Mouse (Mus musculus): ENCODE data around the gene Alpl.
A peak's percentile ranks its signal among the peaks of the same experiment; 100 is the strongest.

Alpl gene

GRCm38 (mm10) chr4:137770901-137771612, 25.1 kb downstream of the Alpl start:
- peak; percentile 68 for DNase-seq (ENCODE audit: low read depth, low spot score)

GRCm38 (mm10) chr4:137769635-137770034, 26.5 kb downstream of the Alpl start:
- DNase-seq (ENCODE audit: low read depth, low spot score): peak; percentile 73

- DNase-seq (ENCODE audit: low read depth, low spot score): peak; percentile 52
These were observed 27.4 kb downstream of the Alpl start for GRCm38 (mm10) chr4:137768831-137769230.

- no peak for DNase-seq (ENCODE audit: low read depth, low spot score)
These were observed 27.8 kb downstream of the Alpl start for GRCm38 (mm10) chr4:137768381-137768780.

GRCm38 (mm10) chr4:137766365-137766764, 29.8 kb downstream of the Alpl start:
- no peak for DNase-seq (ENCODE audit: low read depth, low spot score)

- no peak for DNase-seq (ENCODE audit: low read depth, low spot score)
These were observed 30.6 kb downstream of the Alpl start for GRCm38 (mm10) chr4:137765554-137765971.

- no peak for DNase-seq (ENCODE audit: low read depth, low spot score)
These were observed 31.6 kb downstream of the Alpl start for GRCm38 (mm10) chr4:137764621-137765020.

GRCm38 (mm10) chr4:137763920-137764495, 32.2 kb downstream of the Alpl start:
- DNase-seq (ENCODE audit: low read depth, low spot score): no peak

GRCm38 (mm10) chr4:137762886-137763285, 33.3 kb downstream of the Alpl start:
- no peak for DNase-seq (ENCODE audit: low read depth, low spot score)

- DNase-seq (ENCODE audit: low read depth, low spot score): no peak
These were observed 41.7 kb downstream of the Alpl start for GRCm38 (mm10) chr4:137754446-137754845.

GRCm38 (mm10) chr4:137753199-137753598, 43.0 kb downstream of the Alpl start:
- DNase-seq (ENCODE audit: low read depth, low spot score): no peak

- DNase-seq (ENCODE audit: low read depth, low spot score): no peak
These were observed 43.7 kb downstream of the Alpl start for GRCm38 (mm10) chr4:137752471-137752870.

- DNase-seq (ENCODE audit: low read depth, low spot score): peak; percentile 38
These were observed 44.5 kb downstream of the Alpl start for GRCm38 (mm10) chr4:137751717-137752116.

- DNase-seq (ENCODE audit: low read depth, low spot score): no peak
These were observed 44.9 kb downstream of the Alpl start for GRCm38 (mm10) chr4:137751310-137751709.

- no peak for DNase-seq (ENCODE audit: low read depth, low spot score)
These were observed 46.1 kb downstream of the Alpl start for GRCm38 (mm10) chr4:137750121-137750520.

GRCm38 (mm10) chr4:137749680-137750079, 46.5 kb downstream of the Alpl start:
- DNase-seq (ENCODE audit: low read depth, low spot score): no peak

- no peak for DNase-seq (ENCODE audit: low read depth, low spot score)
These were observed 47.5 kb downstream of the Alpl start for GRCm38 (mm10) chr4:137748726-137749125.

- no peak for DNase-seq (ENCODE audit: low read depth, low spot score)
These were observed 48.6 kb downstream of the Alpl start for GRCm38 (mm10) chr4:137747590-137747989.

- DNase-seq (ENCODE audit: low read depth, low spot score): no peak
These were observed 49.1 kb downstream of the Alpl start for GRCm38 (mm10) chr4:137747091-137747490.

GRCm38 (mm10) chr4:137744433-137744918, 51.7 kb downstream of the Alpl start:
- peak; percentile 33 for DNase-seq (ENCODE audit: low read depth, low spot score)

- DNase-seq (ENCODE audit: low read depth, low spot score): no peak
These were observed 52.4 kb downstream of the Alpl start for GRCm38 (mm10) chr4:137743791-137744190.

- no peak for DNase-seq (ENCODE audit: low read depth, low spot score)
These were observed 55.8 kb downstream of the Alpl start for GRCm38 (mm10) chr4:137740350-137740749.

All from skeletal muscle tissue, adult 2 months (tissue).